Mouse (Mus musculus) heart, embryonic 11.5 days (tissue): ENCODE results near the gene Rpl19. TPM values are rescaled to one million over a fixed set of nuclear protein-coding genes. Genes with fewer than 3 reads are reported as not detected.

Experiments
- ATAC-seq: fragments of 200-750 bp; cut with Nextera tagmentation; replicated peaks from 2 replicates; pipeline ENCODE4 v1.8.0; 2017; ENCODE audit warnings: moderate library complexity; ENCODE audit not compliant: insufficient number of reproducible peaks, low FRiP score, low TSS enrichment
- H3K27ac ChIP-seq: fragments of 300-500 bp; sonication (generic); 2 replicates; pipeline ENCODE4 v1.5.1; 2014; ENCODE audit warnings: mild to moderate bottlenecking, low read depth, low read length
- H3K27me3 ChIP-seq: fragments of 300-500 bp; sonication (generic); 2 replicates; pipeline ENCODE4 v1.6.1; 2014; ENCODE audit warnings: mild to moderate bottlenecking, low read length, mixed read lengths; ENCODE audit not compliant: control insufficient read depth, insufficient read depth
- H3K36me3 ChIP-seq: fragments of 300-500 bp; sonication (generic); 2 replicates; pipeline ENCODE4 v1.6.1; 2014; ENCODE audit warnings: mild to moderate bottlenecking, low read length, moderate library complexity, mixed read lengths; ENCODE audit not compliant: control insufficient read depth, insufficient read depth
- H3K4me1 ChIP-seq: fragments of 300-500 bp; sonication (generic); 2 replicates; pipeline ENCODE4 v1.6.1; 2014; ENCODE audit warnings: low read length; ENCODE audit not compliant: control insufficient read depth, insufficient read depth
- H3K4me2 ChIP-seq: fragments of 300-500 bp; sonication (generic); 2 replicates; pipeline ENCODE4 v1.6.1; 2014; ENCODE audit warnings: mild to moderate bottlenecking, moderate library complexity
- H3K4me3 ChIP-seq: fragments of 300-500 bp; sonication (generic); 2 replicates; pipeline ENCODE4 v1.5.1; 2014; ENCODE audit warnings: low read depth, low read length
- H3K9ac ChIP-seq: fragments of 300-500 bp; sonication (generic); 2 replicates; pipeline ENCODE4 v1.6.1; 2014; ENCODE audit warnings: mild to moderate bottlenecking, low read depth, low read length, moderate library complexity
- H3K9me3 ChIP-seq: fragments of 300-500 bp; sonication (generic); replicated peaks from 2 replicates; pipeline ENCODE4 v1.6.1; 2016; ENCODE audit warnings: low read length; ENCODE audit not compliant: control insufficient read depth
- WGBS: fragments of 180-500 bp; shearing (Covaris S2); extraction: QIAGEN DNeasy Blood & Tissue Kit; methylation state at CpG from one replicate; pipeline ENCODE4 v1.1.7; 2014; ENCODE audit not compliant: insufficient replicate concordance; 5-methylcytosine and 5-hydroxymethylcytosine counted together
- polyA plus RNA-seq: library from polyadenylated mRNA; unstranded; fragments of >200 nt; fragmentation: Nextera tagmentation; extraction: Ambion mirVana; gene quantifications from 2 replicates; pipeline ENCODE4 v1.2.1, GENCODE M21; 2014

The Rpl19 gene
- polyA plus RNA-seq, 1 experiment from 2014 or later: 888 TPM

- no peak overlapping the region for H3K27ac ChIP-seq
- H3K9ac ChIP-seq: no peak overlapping the region
- H3K27me3 ChIP-seq: peaks cover 19% of the 10 kb centered on the region
- no peaks in the 10 kb centered on the region for H3K36me3 ChIP-seq
- no peaks in the 10 kb centered on the region for H3K9me3 ChIP-seq
- H3K4me3 ChIP-seq: no peak overlapping the region
- peaks cover 16% of the 10 kb centered on the region; the same call in 1 of the 2 replicates for H3K4me1 ChIP-seq
- 54% methylated on average over 14 of the region's 14 CpGs for WGBS
- no peak overlapping the region for H3K4me2 ChIP-seq
- no peak for ATAC-seq
Measured at GRCm38 (mm10) chr11:98037871-98038270, 11.4 kb downstream of the Rpl19 start.

GRCm38 (mm10) chr11:98040975-98041374 lies 14.5 kb downstream of the Rpl19 start:
- no peak for ATAC-seq
- Histone ChIP-seq H3K27me3 (peaks cover 19% of the 10 kb centered on the region), H3K4me1 (peaks cover 9% of the 10 kb centered on the region; the same call in 1 of the 2 replicates), H3K36me3 (no peaks in the 10 kb centered on the region), H3K4me3 (no peak overlapping the region), H3K4me2 (no peak overlapping the region), H3K9me3 (no peaks in the 10 kb centered on the region), H3K27ac (no peak overlapping the region), H3K9ac (no peak overlapping the region)
- 63% methylated on average over 8 of the region's 8 CpGs for WGBS

GRCm38 (mm10) chr11:98042741-98043140 lies 16.2 kb downstream of the Rpl19 start:
- WGBS: 69% methylated on average over 6 of the region's 6 CpGs
- Histone ChIP-seq H3K9ac (no peak overlapping the region), H3K4me2 (no peak overlapping the region), H3K4me3 (no peak overlapping the region), H3K36me3 (no peaks in the 10 kb centered on the region), H3K27ac (no peak overlapping the region), H3K9me3 (no peaks in the 10 kb centered on the region), H3K27me3 (peaks cover 15% of the 10 kb centered on the region), H3K4me1 (peaks cover 5% of the 10 kb centered on the region; the same call in 1 of the 2 replicates)
- ATAC-seq: no peak

DNA sequence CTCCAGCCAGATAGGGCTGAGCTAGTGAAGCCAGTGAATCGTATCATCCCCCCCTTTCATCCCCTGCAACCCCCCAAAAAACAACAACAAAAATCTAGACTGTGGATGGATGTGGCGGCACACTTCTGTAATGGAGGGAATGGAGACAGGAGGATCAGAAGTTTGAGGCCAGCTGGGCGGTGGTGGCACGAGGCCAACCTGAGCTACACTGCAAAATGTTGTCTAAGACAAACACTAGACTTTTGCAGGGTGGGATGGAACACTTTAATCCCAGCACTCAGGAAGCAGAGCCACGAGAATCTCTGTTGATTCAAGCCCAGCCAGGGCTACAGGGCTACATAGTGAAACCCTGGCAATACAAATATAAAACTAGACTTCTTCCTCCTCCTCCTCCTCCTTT lies 17.6 kb downstream of the Rpl19 start:
- Histone ChIP-seq H3K9ac (no peak overlapping the region), H3K36me3 (no peaks in the 10 kb centered on the region), H3K4me3 (no peak overlapping the region), H3K4me2 (no peak overlapping the region), H3K9me3 (no peaks in the 10 kb centered on the region), H3K27me3 (peaks cover 15% of the 10 kb centered on the region; the same call in 1 of the 2 replicates), H3K4me1 (0 out of 2 replicates have a peak, but pooled peaks cover 3% of the 10 kb centered on the region), H3K27ac (no peak overlapping the region)
- ATAC-seq: no peak
- 68% methylated on average over 5 of the region's 5 CpGs for WGBS

DNA sequence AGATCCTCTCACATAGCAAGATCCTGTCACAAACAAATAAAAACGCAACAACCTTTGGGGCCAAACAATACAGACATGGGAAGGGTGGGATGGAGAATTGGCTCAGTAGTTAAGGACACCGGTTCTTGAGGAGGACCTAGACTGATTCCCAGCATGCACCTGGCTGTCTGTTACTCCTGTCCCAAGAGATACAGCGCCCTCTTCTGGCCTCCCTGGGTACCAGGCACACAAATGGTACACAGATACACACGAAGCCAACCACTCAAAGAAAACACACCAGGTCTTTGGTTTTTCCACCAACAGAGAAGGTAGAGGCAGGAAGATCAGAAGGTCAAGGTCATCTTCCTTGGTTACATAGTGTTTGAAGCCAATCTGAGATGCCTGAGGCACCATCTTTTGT lies 19.1 kb downstream of the Rpl19 start:
- H3K4me2 ChIP-seq: no peak overlapping the region
- 57% methylated on average over 4 of the region's 4 CpGs for WGBS
- H3K9ac ChIP-seq: no peak overlapping the region

GRCm38 (mm10) chr11:98046466-98046865 lies 20.0 kb downstream of the Rpl19 start:
- Histone ChIP-seq H3K9me3 (no peaks in the 10 kb centered on the region), H3K36me3 (no peaks in the 10 kb centered on the region), H3K4me3 (no peak overlapping the region), H3K9ac (no peak overlapping the region), H3K4me2 (no peak overlapping the region), H3K27me3 (peaks cover 37% of the 10 kb centered on the region), H3K27ac (no peak overlapping the region), H3K4me1 (peaks cover 12% of the 10 kb centered on the region; the same call in 1 of the 2 replicates)
- 68% methylated on average over 1 of the region's 1 CpGs for WGBS
- ATAC-seq: no peak

More for the DNA sequence above, 19.1 kb downstream of the Rpl19 start:
- Histone ChIP-seq H3K9me3 (no peaks in the 10 kb centered on the region), H3K4me3 (no peak overlapping the region), H3K27ac (no peak overlapping the region), H3K27me3 (peaks cover 28% of the 10 kb centered on the region), H3K36me3 (no peaks in the 10 kb centered on the region), H3K4me1 (0 out of 2 replicates have a peak, but pooled peaks cover 3% of the 10 kb centered on the region)
- ATAC-seq: no peak

GRCm38 (mm10) chr11:98047745-98048144 lies 21.2 kb downstream of the Rpl19 start:
- 74% methylated on average over 4 of the region's 4 CpGs for WGBS
- H3K36me3 ChIP-seq: no peaks in the 10 kb centered on the region
- H3K4me3 ChIP-seq: no peak overlapping the region
- peaks cover 50% of the 10 kb centered on the region for H3K27me3 ChIP-seq
- H3K4me1 ChIP-seq: peaks cover 24% of the 10 kb centered on the region
- no peak overlapping the region for H3K27ac ChIP-seq
- H3K9ac ChIP-seq: no peak overlapping the region
- H3K9me3 ChIP-seq: no peaks in the 10 kb centered on the region
- no peak overlapping the region for H3K4me2 ChIP-seq
- ATAC-seq: no peak

DNA sequence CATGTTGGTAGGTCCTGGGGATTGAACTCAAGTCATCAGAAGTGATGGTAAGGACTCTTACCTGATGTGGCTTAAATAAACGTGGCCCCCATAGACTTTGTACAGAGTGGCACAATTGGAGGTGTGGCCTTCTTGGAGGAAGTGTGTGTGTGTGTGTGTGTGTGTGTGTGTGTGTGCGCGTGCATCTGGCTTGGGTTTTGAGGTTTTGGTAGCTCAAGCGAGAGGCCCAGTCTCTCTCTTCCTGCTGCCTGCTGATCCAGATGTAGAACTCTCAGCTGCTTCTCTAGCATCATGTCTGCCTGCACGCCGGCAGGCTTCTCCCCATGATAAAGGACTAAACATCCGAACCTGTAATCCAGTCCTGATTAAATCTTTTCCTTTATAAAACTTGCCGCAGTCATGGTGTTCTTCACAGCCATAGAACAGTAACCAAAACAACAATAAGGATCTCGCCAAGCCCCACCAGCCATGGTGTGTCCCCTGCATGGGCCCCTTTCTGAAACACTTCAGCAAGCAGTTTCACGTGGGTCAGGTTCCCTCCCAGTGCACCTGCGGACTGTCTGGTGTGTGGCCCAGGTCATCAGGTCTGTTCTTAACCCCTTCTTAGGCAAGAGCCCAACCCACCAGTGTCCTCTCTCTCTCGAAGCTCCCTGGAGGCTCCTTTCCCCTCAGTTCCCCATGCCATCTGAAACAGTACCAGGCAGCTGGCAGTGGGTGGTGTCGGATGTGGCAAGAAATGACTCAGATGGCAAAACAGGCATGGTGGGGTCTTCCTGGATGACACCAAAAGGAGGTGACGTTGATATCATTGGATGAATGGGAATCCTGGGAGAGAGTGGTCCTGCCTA lies 23.4 kb downstream of the Rpl19 start:
- H3K36me3 ChIP-seq: no peaks in the 10 kb centered on the region
- no peak overlapping the region for H3K27ac ChIP-seq
- no peak overlapping the region for H3K9ac ChIP-seq
- no peak for ATAC-seq
- H3K4me3 ChIP-seq: no peak overlapping the region
- peaks cover 30% of the 10 kb centered on the region for H3K4me1 ChIP-seq
- no peak overlapping the region for H3K4me2 ChIP-seq
- H3K27me3 ChIP-seq: peaks cover 59% of the 10 kb centered on the region
- WGBS: 70% methylated on average over 14 of the region's 14 CpGs
- H3K9me3 ChIP-seq: no peaks in the 10 kb centered on the region

DNA sequence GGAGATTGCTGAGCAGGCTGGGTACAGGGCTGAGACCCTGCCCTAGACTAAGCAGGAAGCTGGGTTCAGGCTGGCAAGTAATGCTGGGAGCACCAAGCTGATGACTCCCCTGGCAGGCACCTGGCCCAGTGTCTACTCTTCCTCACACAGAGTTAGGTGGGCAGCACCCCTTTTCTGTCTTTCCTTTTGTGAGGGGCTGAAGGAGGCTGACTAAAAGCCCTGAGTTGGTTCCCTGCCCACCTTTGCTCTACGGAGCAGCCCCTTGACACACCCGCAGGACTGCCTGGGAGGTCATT lies 24.0 kb downstream of the Rpl19 start:
- no peak overlapping the region for H3K9ac ChIP-seq
- H3K9me3 ChIP-seq: no peaks in the 10 kb centered on the region
- ATAC-seq: no peak
- H3K27ac ChIP-seq: no peak overlapping the region
- no peak overlapping the region for H3K4me2 ChIP-seq
- WGBS: 11% methylated on average over 2 of the region's 2 CpGs
- H3K27me3 ChIP-seq: peaks cover 62% of the 10 kb centered on the region
- H3K4me3 ChIP-seq: no peak overlapping the region
- no peaks in the 10 kb centered on the region for H3K36me3 ChIP-seq
- peaks cover 30% of the 10 kb centered on the region for H3K4me1 ChIP-seq
